Mouse (Mus musculus): ENCODE data around the gene G430095P16Rik.

DNA sequence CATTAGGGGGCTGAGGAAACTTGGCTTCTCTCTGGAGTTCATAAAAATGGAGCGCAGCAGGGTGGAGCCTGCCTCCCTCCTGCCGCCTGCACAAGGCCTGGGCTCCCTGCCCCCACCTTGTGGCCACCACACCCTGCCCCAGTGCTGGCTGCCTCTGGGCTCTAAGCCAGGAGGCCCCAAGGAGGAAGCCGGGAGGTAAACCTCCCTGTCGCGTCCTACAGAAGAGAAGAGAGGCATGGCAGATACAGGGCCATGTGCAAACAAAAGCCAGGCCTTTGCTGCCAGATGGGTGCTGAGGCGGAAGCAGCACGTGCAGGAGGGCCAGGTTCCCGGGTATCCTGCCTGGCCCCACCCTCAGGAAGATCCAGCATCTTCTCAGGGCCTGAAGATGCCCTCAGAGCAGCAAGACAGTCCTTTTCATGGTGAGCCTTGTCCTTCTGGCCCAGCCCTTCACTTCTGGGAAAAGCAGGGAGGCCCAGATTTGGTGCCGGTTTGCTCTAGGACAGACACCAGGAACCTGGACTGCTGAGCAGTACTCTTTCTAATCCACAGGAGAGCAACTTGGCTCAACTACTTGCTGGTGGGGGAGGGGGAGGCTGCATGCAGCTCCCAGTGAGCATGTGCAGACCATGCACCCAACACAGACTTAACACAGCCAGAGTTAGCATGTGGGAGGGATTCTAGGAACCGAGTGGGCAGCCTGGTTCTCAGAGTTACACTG, at the start of gene G430095P16Rik:
- TF ChIP-seq CTCF (IDR thresholded peaks at IDR 0.05; ENCODE audit: insufficient read depth, low read length) (no peak), POLR2A (IDR thresholded peaks at IDR 0.05; ENCODE audit: borderline replicate concordance, extremely low read depth, low read depth, low read length) (no peak)

Data from lung, adult 2 months (tissue).